Mouse (Mus musculus) heart, embryonic 11.5 days (tissue): Measurements from ENCODE around the gene Iqce. TPM values are rescaled to one million over a fixed set of nuclear protein-coding genes. Genes with fewer than 3 reads are reported as not detected.
A peak's percentile ranks its signal among the peaks of the same experiment; 100 is the strongest.

Experiments used
- ATAC-seq: fragments of 200-750 bp; cut with Nextera tagmentation; replicated peaks from 2 replicates; pipeline ENCODE4 v1.8.0; 2017; ENCODE audit warnings: moderate library complexity; ENCODE audit not compliant: insufficient number of reproducible peaks, low FRiP score, low TSS enrichment
- H3K27ac ChIP-seq: fragments of 300-500 bp; sonication (generic); 2 replicates; pipeline ENCODE4 v1.5.1; 2014; ENCODE audit warnings: mild to moderate bottlenecking, low read depth, low read length
- H3K27me3 ChIP-seq: fragments of 300-500 bp; sonication (generic); 2 replicates; pipeline ENCODE4 v1.6.1; 2014; ENCODE audit warnings: mild to moderate bottlenecking, low read length, mixed read lengths; ENCODE audit not compliant: control insufficient read depth, insufficient read depth
- H3K36me3 ChIP-seq: fragments of 300-500 bp; sonication (generic); 2 replicates; pipeline ENCODE4 v1.6.1; 2014; ENCODE audit warnings: mild to moderate bottlenecking, low read length, moderate library complexity, mixed read lengths; ENCODE audit not compliant: control insufficient read depth, insufficient read depth
- H3K4me1 ChIP-seq: fragments of 300-500 bp; sonication (generic); 2 replicates; pipeline ENCODE4 v1.6.1; 2014; ENCODE audit warnings: low read length; ENCODE audit not compliant: control insufficient read depth, insufficient read depth
- H3K4me2 ChIP-seq: fragments of 300-500 bp; sonication (generic); 2 replicates; pipeline ENCODE4 v1.6.1; 2014; ENCODE audit warnings: mild to moderate bottlenecking, moderate library complexity
- H3K4me3 ChIP-seq: fragments of 300-500 bp; sonication (generic); 2 replicates; pipeline ENCODE4 v1.5.1; 2014; ENCODE audit warnings: low read depth, low read length
- H3K9ac ChIP-seq: fragments of 300-500 bp; sonication (generic); 2 replicates; pipeline ENCODE4 v1.6.1; 2014; ENCODE audit warnings: mild to moderate bottlenecking, low read depth, low read length, moderate library complexity
- H3K9me3 ChIP-seq: fragments of 300-500 bp; sonication (generic); replicated peaks from 2 replicates; pipeline ENCODE4 v1.6.1; 2016; ENCODE audit warnings: low read length; ENCODE audit not compliant: control insufficient read depth
- WGBS: fragments of 180-500 bp; shearing (Covaris S2); extraction: QIAGEN DNeasy Blood & Tissue Kit; methylation state at CpG from one replicate; pipeline ENCODE4 v1.1.7; 2014; ENCODE audit not compliant: insufficient replicate concordance; 5-methylcytosine and 5-hydroxymethylcytosine counted together
- polyA plus RNA-seq: library from polyadenylated mRNA; unstranded; fragments of >200 nt; fragmentation: Nextera tagmentation; extraction: Ambion mirVana; gene quantifications from 2 replicates; pipeline ENCODE4 v1.2.1, GENCODE M21; 2014

Gene Iqce
- polyA plus RNA-seq: 8.1 and 10.7 TPM in 2 replicates

GRCm38 (mm10) chr5:140702103-140702513 is at the start of gene Iqce:
Gene Iqce, minus strand, starts transcription at chr5:140702378.
- 1% methylated on average over 33 of the region's 33 CpGs for WGBS
- H3K27me3 ChIP-seq: no peaks in the 10 kb centered on the region
- peak; percentile 56; the same call in 1 of the 2 replicates for ATAC-seq
- H3K4me2 ChIP-seq: peak within 1 kb of the TSS; percentile 94
- H3K27ac ChIP-seq: peak within 1 kb of the TSS; percentile 70
- H3K4me3 ChIP-seq: peak within 1 kb of the TSS; percentile 84
- H3K4me1 ChIP-seq: peaks cover 18% of the 10 kb centered on the region
- H3K9me3 ChIP-seq: no peaks in the 10 kb centered on the region
- H3K9ac ChIP-seq: peak within 1 kb of the TSS; percentile 83
- H3K36me3 ChIP-seq: no peaks in the 10 kb centered on the region

GRCm38 (mm10) chr5:140750925-140751324 is 48.7 kb upstream of the Iqce start:
- Histone ChIP-seq H3K27me3 (no peaks in the 10 kb centered on the region), H3K4me3 (no peak overlapping the region), H3K27ac (no peak overlapping the region), H3K9ac (no peak overlapping the region), H3K36me3 (no peaks in the 10 kb centered on the region), H3K4me2 (no peak overlapping the region), H3K4me1 (0 out of 2 replicates have a peak, but pooled peaks cover 3% of the 10 kb centered on the region), H3K9me3 (no peaks in the 10 kb centered on the region)
- no peak for ATAC-seq
- 5% methylated on average over 1 of the region's 2 CpGs for WGBS

GRCm38 (mm10) chr5:140749062-140749875 is 47.1 kb upstream of the Iqce start:
- peak overlapping the region; percentile 64 for H3K9ac ChIP-seq
- no peaks in the 10 kb centered on the region for H3K9me3 ChIP-seq
- H3K27me3 ChIP-seq: no peaks in the 10 kb centered on the region
- H3K4me2 ChIP-seq: peak overlapping the region; percentile 57
- 0 out of 2 replicates have a peak, but pooled peaks cover 3% of the 10 kb centered on the region for H3K4me1 ChIP-seq
- no peak overlapping the region for H3K27ac ChIP-seq
- no peaks in the 10 kb centered on the region for H3K36me3 ChIP-seq
- ATAC-seq: peak; percentile 40; the same call in 1 of the 2 replicates
- WGBS: 17% methylated on average over 12 of the region's 12 CpGs
- H3K4me3 ChIP-seq: peak overlapping the region; percentile 25

GRCm38 (mm10) chr5:140748425-140748824 is 46.2 kb upstream of the Iqce start:
- H3K4me3 ChIP-seq: no peak overlapping the region
- no peaks in the 10 kb centered on the region for H3K36me3 ChIP-seq
- no peak overlapping the region for H3K27ac ChIP-seq
- WGBS: 81% methylated on average over 10 of the region's 10 CpGs
- no peaks in the 10 kb centered on the region for H3K9me3 ChIP-seq
- 0 out of 2 replicates have a peak, but pooled peaks cover 2% of the 10 kb centered on the region for H3K27me3 ChIP-seq
- no peak for ATAC-seq
- 0 out of 2 replicates have a peak, but pooled peaks cover 3% of the 10 kb centered on the region for H3K4me1 ChIP-seq
- H3K4me2 ChIP-seq: no peak overlapping the region
- 0 out of 2 replicates have a peak overlapping the region, but pooled peaks have one; percentile 4 for H3K9ac ChIP-seq

GRCm38 (mm10) chr5:140743706-140744131 is 41.5 kb upstream of the Iqce start:
- 0 out of 2 replicates have a peak, but pooled peaks cover 6% of the 10 kb centered on the region for H3K27me3 ChIP-seq
- no peak overlapping the region for H3K9ac ChIP-seq
- H3K4me2 ChIP-seq: no peak overlapping the region
- no peak for ATAC-seq
- H3K9me3 ChIP-seq: no peaks in the 10 kb centered on the region
- H3K27ac ChIP-seq: no peak overlapping the region
- no peaks in the 10 kb centered on the region for H3K36me3 ChIP-seq
- H3K4me1 ChIP-seq: no peaks in the 10 kb centered on the region
- 31% methylated on average over 12 of the region's 12 CpGs for WGBS
- H3K4me3 ChIP-seq: no peak overlapping the region

GRCm38 (mm10) chr5:140741877-140742276 is 39.7 kb upstream of the Iqce start:
- H3K9ac ChIP-seq: no peak overlapping the region
- H3K4me1 ChIP-seq: no peaks in the 10 kb centered on the region
- H3K9me3 ChIP-seq: no peaks in the 10 kb centered on the region
- no peak for ATAC-seq
- H3K27ac ChIP-seq: no peak overlapping the region
- H3K4me2 ChIP-seq: no peak overlapping the region
- no peak overlapping the region for H3K4me3 ChIP-seq
- peaks cover 12% of the 10 kb centered on the region for H3K27me3 ChIP-seq
- no peaks in the 10 kb centered on the region for H3K36me3 ChIP-seq

- peaks cover 20% of the 10 kb centered on the region for H3K27me3 ChIP-seq
- H3K9ac ChIP-seq: no peak overlapping the region
- no peak overlapping the region for H3K4me2 ChIP-seq
- WGBS: 70% methylated on average over 11 of the region's 11 CpGs
- H3K9me3 ChIP-seq: no peaks in the 10 kb centered on the region
- H3K36me3 ChIP-seq: no peaks in the 10 kb centered on the region
- ATAC-seq: 0 out of 2 replicates have a peak, but pooled peaks have one; percentile 16
- H3K4me3 ChIP-seq: no peak overlapping the region
- H3K4me1 ChIP-seq: peaks cover under 1% of the 10 kb centered on the region; the same call in 1 of the 2 replicates
- no peak overlapping the region for H3K27ac ChIP-seq
Observed at GRCm38 (mm10) chr5:140741040-140741439, 38.9 kb upstream of the Iqce start.

- H3K4me3 ChIP-seq: no peak overlapping the region
- no peak for ATAC-seq
- WGBS: 74% methylated on average over 12 of the region's 12 CpGs
- peaks cover 8% of the 10 kb centered on the region; the same call in 1 of the 2 replicates for H3K4me1 ChIP-seq
- H3K9ac ChIP-seq: no peak overlapping the region
- no peaks in the 10 kb centered on the region for H3K9me3 ChIP-seq
- H3K27me3 ChIP-seq: peaks cover 29% of the 10 kb centered on the region
- no peak overlapping the region for H3K27ac ChIP-seq
- no peaks in the 10 kb centered on the region for H3K36me3 ChIP-seq
- no peak overlapping the region for H3K4me2 ChIP-seq
Observed at GRCm38 (mm10) chr5:140739813-140740212, 37.6 kb upstream of the Iqce start.
